Mouse (Mus musculus) limb, embryonic 10.5 days (tissue): ENCODE data around the gene Map3k7. TPM values are rescaled to one million over a fixed set of nuclear protein-coding genes. Genes with fewer than 3 reads are reported as not detected.

ENCODE experiments used
- DNase-seq: peaks from one replicate; pipeline ENCODE4 v3.0.0-alpha.2; 2017; ENCODE audit warnings: low spot score
- H3K27ac ChIP-seq: fragments of 300-500 bp; sonication (generic); 2 replicates; pipeline ENCODE4 v1.5.1; 2016; ENCODE audit warnings: mild to moderate bottlenecking
- H3K27me3 ChIP-seq: fragments of 300-500 bp; sonication (generic); 2 replicates; pipeline ENCODE4 v1.6.1; 2016; ENCODE audit warnings: low read depth, mild to moderate bottlenecking; ENCODE audit not compliant: poor library complexity, severe bottlenecking
- H3K36me3 ChIP-seq: fragments of 300-500 bp; sonication (generic); 2 replicates; pipeline ENCODE4 v1.6.1; 2016; ENCODE audit warnings: mild to moderate bottlenecking, moderate library complexity
- H3K4me1 ChIP-seq: fragments of 300-500 bp; sonication (generic); 2 replicates; pipeline ENCODE4 v1.6.1; 2016
- H3K4me3 ChIP-seq: fragments of 300-500 bp; sonication (generic); 2 replicates; pipeline ENCODE4 v1.5.1; 2016; ENCODE audit warnings: mild to moderate bottlenecking, moderate library complexity
- H3K9me3 ChIP-seq: fragments of 300-500 bp; sonication (generic); replicated peaks from 2 replicates; pipeline ENCODE4 v1.6.1; 2016; ENCODE audit warnings: mild to moderate bottlenecking
- WGBS: fragments of 180-500 bp; shearing (Covaris S2); methylation state at CpG from one replicate; pipeline ENCODE4 v1.1.7; 2016; 5-methylcytosine and 5-hydroxymethylcytosine counted together
- polyA plus RNA-seq: library from polyadenylated mRNA; unstranded; fragments of >200 nt; fragmentation: Nextera tagmentation; extraction: Ambion mirVana; gene quantifications from 2 replicates; pipeline ENCODE4 v1.2.1, GENCODE M21; 2016

Map3k7 gene
- polyA plus RNA-seq, 1 experiment from 2014 or later, result 54.1 TPM

GRCm38 (mm10) chr4:31938416-31939106 is 25.3 kb upstream of the Map3k7 start:
- WGBS, result 37% methylated on average over 9 of the region's 9 CpGs
- H3K36me3 ChIP-seq, result no peaks in the 10 kb centered on the region
- peak overlapping the region; percentile 97 for H3K27ac ChIP-seq
- no peak for DNase-seq
- H3K27me3 ChIP-seq, result no peaks in the 10 kb centered on the region
- no peak overlapping the region for H3K4me3 ChIP-seq
- H3K9me3 ChIP-seq, result no peaks in the 10 kb centered on the region
- peaks cover 25% of the 10 kb centered on the region for H3K4me1 ChIP-seq

GRCm38 (mm10) chr4:31941616-31942015 is 22.3 kb upstream of the Map3k7 start:
- DNase-seq, result no peak
- 69% methylated on average over 4 of the region's 4 CpGs for WGBS
- H3K9me3 ChIP-seq, result no peaks in the 10 kb centered on the region
- no peaks in the 10 kb centered on the region for H3K36me3 ChIP-seq
- H3K27ac ChIP-seq, result no peak overlapping the region
- no peak overlapping the region for H3K4me3 ChIP-seq
- H3K27me3 ChIP-seq, result no peaks in the 10 kb centered on the region
- peaks cover 21% of the 10 kb centered on the region for H3K4me1 ChIP-seq

GRCm38 (mm10) chr4:31943045-31943444 is 20.9 kb upstream of the Map3k7 start:
- H3K36me3 ChIP-seq, result no peaks in the 10 kb centered on the region
- no peaks in the 10 kb centered on the region for H3K9me3 ChIP-seq
- no peak for DNase-seq
- peaks cover 7% of the 10 kb centered on the region for H3K4me1 ChIP-seq
- 90% methylated on average over 2 of the region's 2 CpGs for WGBS
- H3K4me3 ChIP-seq, result no peak overlapping the region
- H3K27me3 ChIP-seq, result no peaks in the 10 kb centered on the region
- no peak overlapping the region for H3K27ac ChIP-seq

- Histone ChIP-seq H3K36me3 (0 out of 2 replicates have a peak, but pooled peaks cover 2% of the 10 kb centered on the region), H3K9me3 (no peaks in the 10 kb centered on the region), H3K27ac (peak overlapping the region; percentile 98), H3K4me3 (peak overlapping the region; percentile 95), H3K4me1 (peaks cover 16% of the 10 kb centered on the region), H3K27me3 (no peaks in the 10 kb centered on the region)
- under 1% methylated on average over 47 of the region's 47 CpGs for WGBS
- no peak for DNase-seq
These were observed 438 bp downstream of the Map3k7 start for GRCm38 (mm10) chr4:31964194-31964875.

GRCm38 (mm10) chr4:31965208-31965607 is 1.3 kb downstream of the Map3k7 start:
- no peak for DNase-seq
- 0 out of 2 replicates have a peak, but pooled peaks cover 2% of the 10 kb centered on the region for H3K36me3 ChIP-seq
- no peaks in the 10 kb centered on the region for H3K27me3 ChIP-seq
- peaks cover 16% of the 10 kb centered on the region for H3K4me1 ChIP-seq
- 63% methylated on average over 2 of the region's 2 CpGs for WGBS
- H3K9me3 ChIP-seq, result no peaks in the 10 kb centered on the region
- no peak overlapping the region for H3K27ac ChIP-seq
- H3K4me3 ChIP-seq, result peak overlapping the region; percentile 95

GRCm38 (mm10) chr4:31971437-31971836 is 7.5 kb downstream of the Map3k7 start:
- H3K4me1 ChIP-seq, result no peaks in the 10 kb centered on the region
- H3K27me3 ChIP-seq, result no peaks in the 10 kb centered on the region
- DNase-seq, result no peak
- 87% methylated on average over 1 of the region's 1 CpGs for whole genome bisulfite sequencing
- H3K36me3 ChIP-seq, result peaks cover 10% of the 10 kb centered on the region
- H3K9me3 ChIP-seq, result no peaks in the 10 kb centered on the region
- H3K4me3 ChIP-seq, result no peak overlapping the region
- no peak overlapping the region for H3K27ac ChIP-seq

GRCm38 (mm10) chr4:31972181-31972580 is 8.3 kb downstream of the Map3k7 start:
- Histone ChIP-seq H3K27ac (no peak overlapping the region), H3K4me1 (no peaks in the 10 kb centered on the region), H3K9me3 (no peaks in the 10 kb centered on the region), H3K27me3 (no peaks in the 10 kb centered on the region), H3K4me3 (no peak overlapping the region), H3K36me3 (peaks cover 16% of the 10 kb centered on the region)
- WGBS, result 73% methylated on average over 6 of the region's 6 CpGs
- no peak for DNase-seq

GRCm38 (mm10) chr4:31975260-31975950 is 11.5 kb downstream of the Map3k7 start:
- 75% methylated on average over 3 of the region's 3 CpGs for WGBS
- no peak overlapping the region for H3K4me3 ChIP-seq
- no peak for DNase-seq
- no peak overlapping the region for H3K27ac ChIP-seq
- H3K36me3 ChIP-seq, result peaks cover 43% of the 10 kb centered on the region
- H3K9me3 ChIP-seq, result no peaks in the 10 kb centered on the region
- H3K27me3 ChIP-seq, result no peaks in the 10 kb centered on the region
- no peaks in the 10 kb centered on the region for H3K4me1 ChIP-seq

- Histone ChIP-seq H3K36me3 (peaks cover 76% of the 10 kb centered on the region), H3K4me3 (no peak overlapping the region), H3K4me1 (no peaks in the 10 kb centered on the region), H3K9me3 (no peaks in the 10 kb centered on the region), H3K27ac (no peak overlapping the region), H3K27me3 (no peaks in the 10 kb centered on the region)
- DNase-seq, result no peak
- 96% methylated on average over 8 of the region's 8 CpGs for WGBS
These were observed 18.0 kb downstream of the Map3k7 start for GRCm38 (mm10) chr4:31981863-31982262.

- Histone ChIP-seq H3K9me3 (no peaks in the 10 kb centered on the region), H3K4me3 (no peak overlapping the region), H3K27me3 (no peaks in the 10 kb centered on the region), H3K27ac (no peak overlapping the region), H3K4me1 (no peaks in the 10 kb centered on the region), H3K36me3 (peaks cover 80% of the 10 kb centered on the region)
- 87% methylated on average over 2 of the region's 2 CpGs for WGBS
- DNase-seq, result no peak
These were observed 29.5 kb downstream of the Map3k7 start for GRCm38 (mm10) chr4:31993386-31993785.

GRCm38 (mm10) chr4:31993865-31994264 is 30.0 kb downstream of the Map3k7 start:
- Histone ChIP-seq H3K9me3 (no peaks in the 10 kb centered on the region), H3K36me3 (peaks cover 80% of the 10 kb centered on the region), H3K27me3 (no peaks in the 10 kb centered on the region), H3K4me1 (no peaks in the 10 kb centered on the region), H3K4me3 (no peak overlapping the region), H3K27ac (no peak overlapping the region)
- DNase-seq, result no peak
- 60% methylated on average over 1 of the region's 1 CpGs for WGBS

GRCm38 (mm10) chr4:32001498-32001897 is 37.6 kb downstream of the Map3k7 start:
- no peak overlapping the region for H3K4me3 ChIP-seq
- H3K36me3 ChIP-seq, result peaks cover 69% of the 10 kb centered on the region
- no peak overlapping the region for H3K27ac ChIP-seq
- H3K27me3 ChIP-seq, result no peaks in the 10 kb centered on the region
- no peaks in the 10 kb centered on the region for H3K4me1 ChIP-seq
- H3K9me3 ChIP-seq, result no peaks in the 10 kb centered on the region
- WGBS, result 89% methylated on average over 3 of the region's 3 CpGs
- DNase-seq, result no peak
